Mouse (Mus musculus) adrenal gland, adult 2 months (tissue): ENCODE results near the gene Prkcb. TPM values are rescaled to one million over a fixed set of nuclear protein-coding genes. Genes with fewer than 3 reads are reported as not detected.

Source experiments
- DNase-seq: peaks from one replicate; pipeline ENCODE4 v3.0.0; 2021
- polyA plus RNA-seq: library from polyadenylated mRNA; depleted of rRNA; stranded (reverse); fragments of >200 nt; gene quantifications from 2 replicates; pipeline ENCODE4 v1.2.3, GENCODE M21; 2012; rRNA removed
- total RNA-seq, 2 experiments: library from RNA; stranded (reverse); gene quantifications; 2 replicates each; pipeline ENCODE4 v1.2.3; 2021

Prkcb gene
- total and polyA plus RNA-seq, 3 experiments = 5.0 to 21.3 (median 13.2) TPM

DNA sequence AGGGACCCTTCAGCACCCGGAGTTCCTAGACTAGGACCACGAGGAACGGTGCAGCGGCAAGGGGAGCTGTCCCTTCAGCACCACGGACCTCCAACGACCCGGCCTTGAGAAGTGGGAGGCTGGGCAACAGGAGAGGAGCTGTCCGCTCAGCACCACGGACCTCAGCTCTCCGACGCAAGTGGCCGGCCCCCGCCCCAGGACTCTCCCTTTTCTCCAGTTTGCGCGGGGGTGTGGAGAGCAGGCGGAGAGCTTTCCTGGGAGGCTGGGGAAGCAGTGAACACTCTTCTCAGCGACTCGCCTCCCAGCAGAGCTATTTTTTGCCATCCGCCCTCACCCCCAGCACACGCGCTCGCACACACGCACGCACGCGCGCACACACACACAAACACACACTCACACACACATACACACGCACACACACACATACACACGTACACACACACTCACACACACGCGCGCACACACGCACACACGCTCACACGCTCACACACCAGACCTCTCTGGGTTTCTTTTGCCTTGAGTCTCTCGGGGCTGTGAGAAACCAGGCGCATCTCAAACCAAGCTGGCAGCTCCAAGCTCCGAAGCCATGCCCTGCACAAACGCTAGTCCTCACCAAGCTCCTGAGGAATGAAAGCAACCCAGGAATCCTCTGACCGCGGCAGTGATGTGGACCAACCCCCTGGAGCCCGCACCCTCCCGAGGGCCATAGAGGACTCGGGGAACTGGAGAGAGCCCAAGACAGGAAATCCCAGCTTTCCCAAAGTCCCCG is 382.5 kb downstream of the Prkcb start:
- peak; percentile 87 for DNase-seq

DNA sequence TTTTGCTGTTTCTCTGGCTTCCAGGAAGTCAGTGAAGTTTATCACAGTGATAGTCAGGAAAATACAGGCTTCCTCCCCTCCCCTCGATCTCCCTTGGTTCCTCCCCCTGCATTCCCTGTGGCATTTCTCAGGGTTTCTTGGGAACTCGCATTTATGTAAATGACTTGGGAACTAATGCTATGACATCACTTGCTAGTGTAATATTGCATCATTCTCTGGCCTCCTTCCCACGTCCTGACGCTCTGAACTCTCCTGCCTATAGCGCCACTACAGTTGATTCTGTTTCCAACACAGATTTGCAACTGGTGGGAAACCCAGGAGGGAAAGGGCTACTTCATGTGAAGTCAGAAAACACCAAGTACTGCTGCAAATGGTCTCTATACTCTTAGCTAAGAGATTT is 384.4 kb downstream of the Prkcb start:
- no peak for DNase-seq

DNA sequence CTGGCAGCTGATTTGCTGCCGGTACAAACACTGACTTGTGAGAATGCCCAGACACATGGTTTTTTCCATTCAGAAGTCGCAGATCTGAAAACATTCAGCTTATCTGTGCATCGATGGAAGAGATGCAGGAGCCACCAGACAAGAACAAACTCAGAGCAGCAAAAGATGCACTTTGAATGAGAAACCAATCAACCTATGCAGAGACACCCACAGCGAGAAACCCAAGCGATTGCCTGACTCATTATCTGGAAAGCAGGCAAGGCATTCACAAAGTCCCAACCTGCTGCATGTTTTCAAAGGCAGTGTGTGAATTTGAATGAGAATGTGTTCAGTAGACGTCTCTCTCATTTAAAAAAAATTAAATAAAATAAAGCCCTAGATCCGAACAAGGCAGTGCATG is 386.7 kb downstream of the Prkcb start:
- no peak for DNase-seq

Other genes with a start within 250 kb of the Prkcb start
- gene Ubfd1, start 221.6 kb upstream of the Prkcb start, total RNA-seq = 10 to 100 TPM; 48.3 to 56.8 TPM
- 22.1 and 24.5 TPM in 2 replicates for gene Ubfd1, start 221.6 kb upstream of the Prkcb start, polyA plus RNA-seq
- 10 to 100 TPM; 16.6 to 18.2 TPM for gene Ears2, start 221.5 kb upstream of the Prkcb start, total RNA-seq
- gene Ears2, start 221.5 kb upstream of the Prkcb start, polyA plus RNA-seq = 18.2 and 23.8 TPM in 2 replicates
- 100 to 1,000 TPM; 549 to 580 TPM for gene Ndufab1, start 186.9 kb upstream of the Prkcb start, total RNA-seq
- gene Ndufab1, start 186.9 kb upstream of the Prkcb start, polyA plus RNA-seq = 2,196 and 4,184 TPM in 2 replicates
- 1 to 10 TPM in 1 of 2 experiments, under 1 TPM in 1; 0.81 to 1.6 TPM for gene Palb2, start 155.8 kb upstream of the Prkcb start, total RNA-seq
- 0.56 and 0.64 TPM in 2 replicates for gene Palb2, start 155.8 kb upstream of the Prkcb start, polyA plus RNA-seq
- gene Dctn5, start 155.7 kb upstream of the Prkcb start, total RNA-seq = 10 to 100 TPM; 70.6 to 71.2 TPM
- 36.2 and 50.5 TPM in 2 replicates for gene Dctn5, start 155.7 kb upstream of the Prkcb start, polyA plus RNA-seq
- gene Plk1, start 129.3 kb upstream of the Prkcb start, total RNA-seq = 1 to 10 TPM; 1.3 to 2.3 TPM
- gene Plk1, start 129.3 kb upstream of the Prkcb start, polyA plus RNA-seq = 1.5 and 3.2 TPM in 2 replicates
- under 1 TPM; 0.14 to 0.17 TPM for gene Ern2, start 102.5 kb upstream of the Prkcb start, total RNA-seq
- 0.03 and 0.04 TPM in 2 replicates for gene Ern2, start 102.5 kb upstream of the Prkcb start, polyA plus RNA-seq
- 1 to 10 TPM; 1.7 to 3.4 TPM for gene Chp2, start 69.3 kb upstream of the Prkcb start, total RNA-seq
- 1.4 and 2.8 TPM in 2 replicates for gene Chp2, start 69.3 kb upstream of the Prkcb start, polyA plus RNA-seq